Mouse (Mus musculus): Measurements from ENCODE around the gene 1700017B05Rik.
"Not testable (repeated sequence)": the region's sequence is repeated elsewhere in the genome, so short reads cannot be mapped to it uniquely, and the experiment has no call there.

Gene 1700017B05Rik

GRCm38 (mm10) chr9:57247201-57247671 lies 15.2 kb downstream of the 1700017B05Rik start:
- DNase-seq (ENCODE audit: low spot score): no peak

GRCm38 (mm10) chr9:57246482-57246881 lies 15.9 kb downstream of the 1700017B05Rik start:
- DNase-seq (ENCODE audit: low spot score): no peak

- DNase-seq (ENCODE audit: low spot score): no peak
These were observed 18.2 kb downstream of the 1700017B05Rik start for GRCm38 (mm10) chr9:57244106-57244685.

GRCm38 (mm10) chr9:57242916-57243315 lies 19.5 kb downstream of the 1700017B05Rik start:
- no peak for DNase-seq (ENCODE audit: low spot score)

GRCm38 (mm10) chr9:57241111-57241510 lies 21.3 kb downstream of the 1700017B05Rik start:
- DNase-seq (ENCODE audit: low spot score): no peak

- DNase-seq (ENCODE audit: low spot score): no peak
These were observed 24.2 kb downstream of the 1700017B05Rik start for GRCm38 (mm10) chr9:57238220-57238619.

GRCm38 (mm10) chr9:57237705-57238104 lies 24.7 kb downstream of the 1700017B05Rik start:
- DNase-seq (ENCODE audit: low spot score): no peak

- no peak for DNase-seq (ENCODE audit: low spot score)
These were observed 26.2 kb downstream of the 1700017B05Rik start, which contains the start of gene Trcg1 for GRCm38 (mm10) chr9:57236256-57236655. Gene Trcg1, plus strand, starts transcription at chr9:57236556.

GRCm38 (mm10) chr9:57233767-57234166 lies 28.6 kb downstream of the 1700017B05Rik start:
- no peak for DNase-seq (ENCODE audit: low spot score)

- DNase-seq (ENCODE audit: low spot score): no peak
These were observed 29.3 kb downstream of the 1700017B05Rik start for GRCm38 (mm10) chr9:57233142-57233541.

GRCm38 (mm10) chr9:57232341-57232940 lies 30.0 kb downstream of the 1700017B05Rik start:
- no peak for DNase-seq (ENCODE audit: low spot score)

- no peak for DNase-seq (ENCODE audit: low spot score)
These were observed 30.7 kb downstream of the 1700017B05Rik start for GRCm38 (mm10) chr9:57231536-57232255.

GRCm38 (mm10) chr9:57230146-57230783 lies 32.1 kb downstream of the 1700017B05Rik start:
- no peak for DNase-seq (ENCODE audit: low spot score)

- DNase-seq (ENCODE audit: low spot score): peak; percentile 44
These were observed 32.7 kb downstream of the 1700017B05Rik start for GRCm38 (mm10) chr9:57229726-57230125.

GRCm38 (mm10) chr9:57228186-57228585 lies 34.2 kb downstream of the 1700017B05Rik start:
- no peak for DNase-seq (ENCODE audit: low spot score)

- no peak for DNase-seq (ENCODE audit: low spot score)
These were observed 35.2 kb downstream of the 1700017B05Rik start for GRCm38 (mm10) chr9:57227203-57227602.

GRCm38 (mm10) chr9:57226628-57227122 lies 35.7 kb downstream of the 1700017B05Rik start:
- not testable (repeated sequence) for DNase-seq (ENCODE audit: low spot score)

GRCm38 (mm10) chr9:57225780-57226627 lies 36.4 kb downstream of the 1700017B05Rik start:
- DNase-seq (ENCODE audit: low spot score): no peak

- DNase-seq (ENCODE audit: low spot score): no peak
These were observed 39.1 kb downstream of the 1700017B05Rik start for GRCm38 (mm10) chr9:57223341-57223740.

- peak; percentile 53 for DNase-seq (ENCODE audit: low spot score)
These were observed 42.1 kb downstream of the 1700017B05Rik start for GRCm38 (mm10) chr9:57220356-57220755.

GRCm38 (mm10) chr9:57219511-57219910 lies 42.9 kb downstream of the 1700017B05Rik start:
- DNase-seq (ENCODE audit: low spot score): no peak

Data from yolk sac, embryonic 10.5 days (tissue).